Mouse (Mus musculus) left cerebral cortex, postnatal 14 days (tissue): ENCODE data around the gene Usp29. TPM values are rescaled to one million over a fixed set of nuclear protein-coding genes. Genes with fewer than 3 reads are reported as not detected.
"Not testable (repeated sequence)": the region's sequence is repeated elsewhere in the genome, so short reads cannot be mapped to it uniquely, and the experiment has no call there.

Experiments
- DNase-seq, 2 experiments: peaks; one replicate each; pipeline ENCODE4 v3.0.0; 2021 to 2022; ENCODE audit warnings: low spot score in 2 of 2, mixed read lengths in 1 of 2
- intact Hi-C: fragments of 180-260 bp; cut with DNase I; formaldehyde crosslinking; loops from one replicate; pipeline ENCODE4 v1.15.1; 2025
- total RNA-seq, 2 experiments: library from RNA; stranded (reverse); gene quantifications; 2 replicates each; pipeline ENCODE4 v1.2.3; 2021

Gene Usp29
- total RNA-seq, 2 experiments from 2014 or later: 40.0 to 44.0 TPM

DNA sequence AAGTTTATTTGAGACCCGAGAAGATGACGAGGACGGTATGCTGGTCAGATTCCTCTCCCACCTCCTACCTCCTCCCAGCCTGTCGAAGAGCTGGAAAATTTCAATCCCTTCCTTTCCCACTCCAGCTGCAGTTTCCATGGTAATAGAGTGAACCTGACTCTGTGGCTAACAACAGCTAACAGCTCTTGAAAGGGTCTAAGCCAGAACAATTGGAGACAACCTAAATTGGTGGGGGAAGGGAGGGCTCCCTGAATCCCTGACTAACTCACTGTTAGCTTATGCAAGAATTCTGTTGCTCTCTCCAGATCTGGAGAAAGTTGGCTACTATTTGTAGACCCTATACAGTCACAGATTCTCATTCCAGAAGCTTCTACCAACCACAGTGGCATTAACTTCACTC is 23.1 kb downstream of the Usp29 start:
- DNase-seq: no peak

DNA sequence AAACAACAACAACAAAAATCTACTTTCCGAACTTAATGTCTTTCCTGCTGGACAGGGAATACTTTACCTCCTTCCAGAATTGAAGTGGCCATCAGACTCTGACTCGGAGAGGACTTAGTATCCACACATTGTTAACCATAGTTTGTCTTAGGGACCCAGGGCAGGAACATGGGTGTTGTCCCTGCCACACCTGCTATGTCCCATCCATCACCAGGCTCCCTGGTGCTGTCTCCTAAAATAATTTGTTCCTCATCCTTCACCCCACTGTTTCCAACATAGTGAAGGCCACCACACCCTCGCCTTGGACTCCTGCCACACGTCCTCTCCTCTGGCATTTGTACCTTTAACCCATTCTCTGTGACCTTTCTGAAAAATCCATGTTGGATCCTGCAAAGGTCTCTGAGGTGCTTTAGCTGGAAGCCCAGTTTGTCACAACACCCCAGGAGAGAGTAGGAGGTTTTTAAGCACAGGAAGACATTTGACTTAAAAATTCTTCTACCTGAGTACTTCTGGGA is 26.5 kb downstream of the Usp29 start:
- intact Hi-C loops: no loop called here
- no peak for DNase-seq

More for the DNA sequence above, 23.1 kb downstream of the Usp29 start:
- intact Hi-C loops: no loop called here

DNA sequence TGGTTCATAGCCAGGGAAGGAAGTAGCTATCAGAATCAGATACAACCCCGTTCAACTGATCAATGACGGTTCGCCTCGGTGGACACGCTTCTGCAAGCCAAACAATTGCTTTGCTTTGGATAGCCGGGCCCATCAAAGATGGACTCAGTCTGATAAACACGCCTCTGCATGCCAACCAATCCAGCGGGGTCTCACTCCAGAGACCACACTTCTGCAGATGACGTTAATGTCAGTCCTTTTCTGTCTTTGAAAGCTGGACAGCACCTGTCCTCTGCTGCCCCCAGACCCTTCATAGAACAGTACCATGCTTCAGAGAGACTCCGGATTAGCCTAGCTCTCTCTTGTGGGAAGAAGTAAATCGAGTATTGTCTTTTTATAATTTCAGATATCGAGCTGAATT is 29.3 kb downstream of the Usp29 start:
- DNase-seq: no peak
- intact Hi-C loops: no loop called here

DNA sequence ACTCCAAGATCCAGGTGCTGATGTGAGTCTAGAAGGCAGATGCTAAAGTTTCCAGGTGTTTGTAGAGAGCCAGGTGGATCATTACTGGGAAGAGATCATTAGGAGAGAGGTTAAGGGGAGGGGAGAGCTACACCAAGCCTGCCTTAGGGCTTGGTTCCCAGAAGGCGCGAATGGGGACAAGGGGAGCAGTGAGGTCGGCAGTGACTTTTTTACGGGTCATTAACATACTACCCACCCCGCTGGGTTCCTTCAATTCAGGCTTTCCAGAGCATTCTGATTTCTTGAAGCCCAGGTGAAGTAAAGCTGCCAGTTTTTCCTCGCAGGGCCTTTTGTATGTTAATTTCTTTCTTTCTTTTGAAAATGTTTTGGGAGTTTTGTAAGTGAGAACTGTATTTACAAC is 29.8 kb downstream of the Usp29 start:
- intact Hi-C loops: no loop called here
- DNase-seq: no peak

DNA sequence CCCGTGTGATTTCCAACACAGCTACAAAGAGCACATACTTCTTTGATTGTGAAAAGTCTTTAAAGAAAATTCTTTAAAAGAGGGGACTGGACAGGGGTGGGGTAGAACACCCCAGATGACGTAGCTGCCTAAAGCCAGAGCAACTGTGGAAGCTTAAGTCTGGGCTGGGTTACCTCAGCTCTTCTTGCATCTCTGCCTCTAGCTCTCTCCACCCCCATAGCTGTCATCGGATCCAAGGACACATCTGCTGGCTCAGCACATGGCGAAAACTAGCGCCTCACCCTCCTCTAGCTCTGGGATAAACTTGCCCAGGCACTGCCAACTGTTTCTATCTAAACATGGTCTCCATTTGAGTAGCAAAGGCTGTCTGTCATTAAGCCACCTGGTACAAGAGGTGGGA is 34.9 kb downstream of the Usp29 start:
- DNase-seq: peak in 1 of 2 experiments; percentile 11
- intact Hi-C loops: no loop called here

DNA sequence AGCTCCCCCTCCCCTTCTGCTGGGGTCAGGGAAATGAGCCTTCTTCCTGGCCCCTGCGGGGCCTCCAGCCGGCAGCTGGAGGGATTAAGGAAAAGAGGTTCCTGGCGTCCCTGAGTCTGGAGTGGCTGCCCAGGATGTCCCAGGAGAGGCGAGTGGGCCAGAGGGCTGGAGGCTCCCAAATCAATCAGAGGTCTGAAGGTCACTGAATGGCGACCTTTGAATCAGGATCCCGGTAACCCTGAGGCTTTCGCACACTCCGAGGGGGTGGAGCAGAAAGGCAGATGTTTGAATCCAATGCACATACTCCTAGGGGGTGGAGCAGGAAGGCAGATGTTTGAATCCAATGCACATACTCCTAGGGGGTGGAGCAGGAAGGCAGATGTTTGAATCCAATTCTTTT is 39.9 kb downstream of the Usp29 start:
- DNase-seq: no peak
- intact Hi-C loops: loop anchor here (10.0 kb wide), 1 partner anchor 145 kb away; no protein-coding TSS in a partner anchor

DNA sequence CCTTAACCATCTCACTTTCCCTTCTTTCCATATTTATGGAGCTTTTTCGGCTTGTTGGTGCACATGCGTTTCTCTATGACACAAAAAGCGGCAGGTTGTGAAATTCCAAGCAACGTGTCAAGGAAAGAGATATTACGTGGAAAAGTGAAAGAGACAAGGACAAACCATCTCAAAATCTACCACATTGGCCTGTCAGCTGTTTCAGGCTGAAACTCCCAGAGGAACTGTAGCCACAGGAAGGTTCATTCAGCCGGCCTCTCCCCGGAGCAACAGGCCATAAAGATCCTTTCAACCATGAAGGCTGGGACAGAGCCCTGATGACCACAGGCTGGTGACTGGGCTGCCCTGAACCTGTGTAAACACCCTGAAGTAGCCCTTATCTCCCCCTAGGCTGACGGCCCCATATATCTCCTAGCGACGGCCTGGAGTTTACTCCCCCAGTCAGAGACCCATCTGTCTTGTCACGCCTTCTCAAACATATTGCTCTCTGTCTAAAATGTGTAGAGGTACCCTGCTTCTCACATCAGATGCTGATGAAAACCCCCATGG is 43.6 kb downstream of the Usp29 start:
- intact Hi-C loops: loop anchor here (10.0 kb wide), 1 partner anchor 141 kb away; no protein-coding TSS in a partner anchor
- not testable (repeated sequence) for DNase-seq

DNA sequence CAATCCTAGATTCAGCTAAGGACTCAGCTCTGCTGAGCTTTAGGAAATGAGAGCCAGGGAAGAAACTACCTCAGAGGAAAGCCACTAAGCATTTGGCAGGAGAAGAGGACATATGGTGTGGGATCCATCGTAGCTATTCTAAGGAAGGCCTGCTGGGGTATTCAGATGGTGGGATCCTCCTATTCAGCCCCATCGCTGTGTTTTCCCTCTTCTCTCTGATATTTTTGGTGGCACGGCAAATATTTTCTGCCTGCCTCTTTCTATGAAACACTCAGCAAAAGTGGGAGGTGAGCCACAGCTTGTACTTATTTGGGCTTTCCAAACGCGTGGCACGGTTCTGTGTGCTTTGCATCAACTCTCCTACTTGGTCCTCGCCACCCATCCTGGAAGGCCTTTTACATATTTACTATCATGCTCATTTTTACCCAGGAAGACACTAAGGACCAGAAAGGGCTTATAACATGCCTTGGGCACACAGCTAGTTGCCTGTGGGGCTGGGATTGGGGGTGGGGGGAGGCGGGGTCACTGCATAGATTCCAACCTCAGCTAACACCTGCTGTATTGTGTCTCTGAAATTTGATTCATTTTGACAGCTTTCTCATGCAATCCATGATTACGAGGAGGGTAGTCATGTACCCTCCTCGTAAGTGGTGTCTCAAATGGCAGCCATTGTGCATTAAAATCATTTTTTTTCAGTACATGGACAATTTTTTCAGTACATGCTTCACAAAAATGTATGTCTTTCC is 46.1 kb downstream of the Usp29 start:
- DNase-seq: peak; percentile 78 to 79
- intact Hi-C loops: loop anchor here (5.0 to 10.0 kb wide), 2 partner anchors 138 to 399 kb away; no protein-coding TSS in a partner anchor

DNA sequence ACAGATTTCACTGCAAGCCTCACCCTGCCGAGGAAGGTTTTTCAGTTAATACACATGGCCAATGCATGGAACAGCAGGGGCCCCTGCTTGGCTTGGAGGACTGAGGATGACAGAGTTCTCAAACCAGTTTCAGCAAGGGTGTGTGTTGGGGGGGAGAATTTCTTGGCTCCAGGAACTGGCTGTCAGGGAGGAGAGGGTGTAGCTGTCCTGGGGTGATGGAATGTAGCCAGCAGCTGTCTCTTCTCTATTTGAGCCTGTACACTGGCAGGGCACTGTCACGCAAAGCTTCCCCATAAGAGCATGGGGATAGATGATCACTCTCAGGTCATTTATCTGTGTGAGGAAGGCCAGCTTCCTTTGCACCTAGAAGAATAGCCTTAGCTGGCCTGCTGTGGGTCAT is 46.7 kb downstream of the Usp29 start:
- no peak for DNase-seq
- intact Hi-C loops: loop anchor here (5.0 to 10.0 kb wide), 2 partner anchors 138 to 400 kb away; no protein-coding TSS in a partner anchor

DNA sequence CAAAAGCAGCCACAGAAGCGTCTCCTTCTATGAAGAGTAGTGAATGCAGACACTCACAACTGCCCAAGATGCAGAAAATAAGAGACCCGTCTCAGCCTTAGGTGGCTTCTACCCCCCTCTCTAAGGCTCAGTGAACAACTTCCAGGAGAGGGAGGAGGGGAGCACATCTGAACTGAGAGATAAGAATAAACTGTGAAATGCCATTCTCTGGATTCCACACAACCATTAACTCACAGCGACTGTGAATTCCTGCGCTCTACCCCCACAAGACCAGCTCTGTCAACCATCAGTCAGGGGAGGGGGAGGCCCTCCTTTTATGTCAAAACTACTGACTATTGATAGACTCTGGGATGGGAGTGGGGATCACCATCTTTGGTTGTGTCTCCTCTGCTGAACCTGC is 47.3 kb downstream of the Usp29 start:
- DNase-seq: no peak
- intact Hi-C loops: loop anchor here (5.0 to 10.0 kb wide), 2 partner anchors 137 to 400 kb away; no protein-coding TSS in a partner anchor

DNA sequence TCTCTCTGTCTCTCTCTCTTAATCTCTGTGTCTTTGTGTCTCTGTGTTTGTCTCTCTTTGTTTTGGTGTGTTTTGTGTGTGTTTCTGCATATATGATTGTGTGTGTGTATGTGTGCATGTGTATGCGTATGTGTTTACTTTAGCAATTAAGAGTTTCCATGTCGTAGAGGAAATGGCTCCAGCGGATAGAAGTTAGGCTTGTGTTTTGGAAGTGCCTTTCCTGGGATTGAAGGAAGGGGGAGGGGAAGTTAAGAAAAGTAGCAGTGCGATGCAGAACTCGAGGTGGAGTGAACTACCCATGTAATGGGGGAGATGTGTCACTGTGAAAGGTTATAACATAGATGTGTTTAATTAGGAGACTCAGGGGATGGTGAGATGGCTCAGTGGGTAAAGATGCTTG is 48.8 kb downstream of the Usp29 start:
- no peak for DNase-seq
- intact Hi-C loops: loop anchor here (5.0 to 10.0 kb wide), 2 partner anchors 136 to 402 kb away; no protein-coding TSS in a partner anchor

DNA sequence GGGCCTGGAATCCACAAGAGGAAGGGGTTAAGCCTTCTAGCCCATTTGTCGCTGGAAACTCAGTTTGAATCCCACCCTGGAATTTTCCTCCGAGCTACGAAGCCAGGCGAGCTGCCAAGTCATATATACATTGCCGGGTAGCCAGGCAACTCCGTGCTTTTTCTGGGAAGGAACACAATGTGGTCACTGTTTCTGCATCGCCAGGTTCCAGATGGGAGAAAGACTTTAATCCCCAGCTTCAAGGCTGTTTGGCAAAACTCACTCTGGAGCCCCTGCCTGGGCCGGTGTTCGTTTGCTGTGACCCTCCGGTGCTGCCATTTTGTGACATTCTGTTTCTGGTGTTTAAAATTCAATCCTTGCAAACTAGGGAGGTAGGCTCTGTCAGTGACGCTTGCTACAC is 51.2 kb downstream of the Usp29 start:
- intact Hi-C loops: no loop called here
- DNase-seq: peak; percentile 48 to 68

DNA sequence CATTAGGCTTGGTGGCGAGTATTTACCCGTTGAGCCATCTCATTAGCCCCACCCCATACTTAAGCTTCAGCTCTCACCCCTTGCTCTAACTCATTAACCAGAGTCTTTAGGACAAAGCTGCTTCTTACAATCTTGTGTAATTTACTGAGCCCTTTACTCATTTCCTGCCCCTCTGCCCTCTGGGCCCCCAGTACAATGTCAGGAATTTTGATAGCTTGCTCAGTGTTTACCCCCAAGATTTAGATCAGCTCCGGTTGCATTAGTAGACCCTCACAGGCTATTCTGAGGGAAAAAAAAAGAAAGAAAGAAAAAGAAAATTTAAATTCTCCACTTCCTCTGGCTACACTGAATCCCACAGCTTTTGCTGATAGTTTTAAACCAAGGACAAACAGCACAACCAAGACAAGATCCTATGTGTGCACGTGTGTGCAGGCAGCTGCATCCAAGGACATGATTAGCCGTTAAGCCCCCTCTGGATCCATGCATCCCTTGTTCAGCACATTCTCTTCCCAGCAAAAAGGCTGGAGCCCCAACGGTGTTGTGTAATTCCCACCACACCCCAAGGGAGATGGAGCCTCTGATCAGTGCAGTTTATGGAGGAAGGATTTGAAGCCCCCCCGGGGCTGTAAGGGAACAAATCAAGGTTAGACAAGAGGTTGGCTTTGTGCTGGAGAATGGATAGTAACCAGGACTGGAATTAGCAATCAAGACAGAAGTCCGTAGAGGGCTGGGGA is 54.1 kb downstream of the Usp29 start:
- intact Hi-C loops: no loop called here

DNA sequence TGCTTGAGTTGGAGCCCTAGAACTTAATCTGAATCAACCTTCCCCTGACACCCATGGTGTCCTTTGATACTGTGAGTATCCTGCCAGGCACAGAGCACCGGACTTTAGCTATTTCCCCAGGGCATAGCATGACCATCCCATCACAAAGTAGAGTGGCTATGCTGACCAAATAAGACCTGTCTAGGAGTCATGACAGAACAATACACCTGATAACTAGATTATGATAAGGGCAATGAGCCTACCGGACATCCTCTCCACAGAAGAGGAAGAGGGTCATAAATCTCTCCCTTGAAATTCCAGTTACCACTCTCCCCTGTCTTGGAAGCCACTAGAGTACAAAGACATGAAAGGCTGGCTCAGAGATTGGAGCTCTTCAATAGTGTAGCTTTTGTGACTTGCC is 56.6 kb downstream of the Usp29 start:
- DNase-seq: no peak
- intact Hi-C loops: no loop called here

More for the DNA sequence above, 54.1 kb downstream of the Usp29 start:
- no peak for DNase-seq

DNA sequence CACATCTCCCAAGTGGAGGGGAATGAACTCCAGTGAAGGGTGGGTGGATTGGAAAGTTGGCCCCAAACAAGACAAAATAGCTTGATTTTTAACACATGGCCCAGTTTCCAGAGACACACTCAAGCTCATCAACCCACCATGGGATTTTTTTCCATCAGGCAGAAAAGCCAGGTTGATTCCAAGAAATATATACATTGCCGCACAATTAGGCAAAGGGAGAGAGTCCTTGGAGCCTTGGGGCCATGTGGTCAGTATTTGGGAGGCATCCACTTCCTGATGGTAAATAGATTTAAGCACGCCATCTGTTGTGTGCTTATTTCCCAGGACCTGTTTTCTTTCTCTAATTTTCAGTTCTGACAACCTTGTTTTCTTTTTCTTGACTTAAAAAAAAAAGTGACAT is 57.7 kb downstream of the Usp29 start:
- intact Hi-C loops: no loop called here
- DNase-seq: no peak

DNA sequence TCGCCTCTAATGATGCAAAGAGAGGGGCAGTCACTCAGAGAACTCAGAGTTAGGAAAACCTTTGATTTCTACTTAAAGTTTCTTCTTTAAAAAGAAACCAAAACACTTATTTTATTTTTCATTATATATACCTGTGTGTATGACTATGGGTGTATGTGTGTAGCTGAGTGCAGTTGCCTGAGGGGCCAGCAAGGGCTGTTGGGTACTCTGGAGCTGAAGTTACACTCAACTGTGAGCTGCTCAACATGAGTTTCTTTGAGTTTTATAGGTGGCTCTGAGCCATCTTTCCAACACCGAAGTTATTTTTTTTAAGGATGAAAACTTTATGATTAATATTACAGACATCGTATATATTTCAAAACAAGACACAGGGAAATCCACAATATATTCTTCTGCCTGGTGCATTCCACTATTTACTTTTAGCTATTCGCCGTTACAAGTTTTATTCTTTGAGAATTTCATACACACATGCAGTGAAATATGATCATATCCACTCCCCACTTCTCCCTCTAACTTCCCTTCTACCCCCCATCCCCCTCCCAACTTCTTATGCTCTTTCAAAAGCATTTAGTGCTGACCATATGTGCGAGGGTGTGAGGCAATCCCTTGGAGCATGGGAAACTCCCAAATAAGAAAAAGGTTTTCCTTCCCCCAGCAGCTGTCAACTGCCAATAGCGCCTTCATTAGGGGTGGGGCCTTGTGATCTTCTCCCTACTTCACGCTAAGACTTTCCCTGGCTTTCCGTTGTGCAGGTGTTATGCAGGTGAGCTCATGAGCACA is 61.1 kb downstream of the Usp29 start:
- DNase-seq: no peak
- intact Hi-C loops: no loop called here

DNA sequence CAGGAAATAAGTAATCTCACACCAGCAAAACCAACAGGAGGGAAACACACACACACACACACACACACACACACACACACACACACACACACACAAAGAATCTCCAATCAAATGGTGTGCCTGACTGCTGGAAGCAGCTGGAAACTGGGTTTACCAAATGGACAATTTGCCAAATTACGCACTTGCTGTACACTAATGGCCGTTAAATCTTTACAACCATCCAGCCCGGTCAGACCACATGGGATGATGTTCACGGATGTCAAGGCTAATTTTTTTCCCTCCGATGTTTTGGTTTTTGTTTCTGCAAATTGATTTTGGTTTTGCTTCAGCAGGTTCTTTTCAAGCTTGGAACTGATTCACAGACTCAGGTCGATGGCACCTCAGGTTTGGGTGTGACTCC is 62.9 kb downstream of the Usp29 start:
- DNase-seq: no peak

DNA sequence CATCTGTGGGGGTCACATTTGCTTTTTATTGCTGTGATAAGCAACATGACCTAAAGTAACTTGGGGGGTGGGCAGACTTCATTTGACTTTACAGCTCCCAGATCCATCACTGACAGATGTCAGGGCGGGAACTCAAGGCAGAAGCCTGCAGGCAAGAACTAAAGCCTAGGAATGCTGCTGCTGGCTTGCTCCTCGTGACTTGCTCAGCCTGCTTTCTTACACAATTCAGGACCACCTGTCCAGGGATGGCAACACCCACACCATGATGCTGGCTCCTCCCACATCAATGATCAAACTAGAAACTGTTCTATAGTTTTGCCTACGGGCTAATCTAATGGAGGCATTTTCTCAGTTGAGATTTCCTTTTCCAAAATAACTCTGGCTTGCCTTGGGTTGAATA is 63.4 kb downstream of the Usp29 start:
- DNase-seq: no peak
- intact Hi-C loops: no loop called here

More for the DNA sequence above, 62.9 kb downstream of the Usp29 start:
- intact Hi-C loops: no loop called here

DNA sequence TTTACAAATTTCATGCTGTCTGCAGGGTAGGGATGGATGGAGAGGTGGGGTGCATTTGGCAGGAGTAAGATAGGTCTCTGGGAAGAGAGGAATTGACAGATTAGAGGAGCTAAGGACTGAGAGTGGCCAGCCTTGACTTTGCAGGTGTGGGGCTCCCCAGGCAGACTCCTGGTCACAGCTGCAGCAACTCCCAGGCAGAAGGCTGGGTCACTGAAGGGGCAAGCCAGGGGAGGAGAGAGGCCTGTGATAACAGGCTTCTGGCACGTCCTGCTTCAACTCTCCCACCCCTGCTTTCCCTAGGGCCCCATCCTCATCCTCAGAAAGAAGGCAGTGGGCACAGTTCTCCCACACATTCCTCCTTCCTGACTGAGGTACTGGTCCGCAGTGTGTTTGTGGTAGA is 67.0 kb downstream of the Usp29 start:
- no peak for DNase-seq

More for the DNA sequence above, 67.0 kb downstream of the Usp29 start:
- intact Hi-C loops: no loop called here
